Mouse (Mus musculus): ENCODE measurements around the gene Trim16. TPM values are rescaled to one million over a fixed set of nuclear protein-coding genes. Genes with fewer than 3 reads are reported as not detected.
A peak's percentile ranks its signal among the peaks of the same experiment; 100 is the strongest.

Gene Trim16
- polyA plus RNA-seq, 1 experiment from 2014 or later: 2.8 TPM

GRCm38 (mm10) chr11:62846961-62847654 is 27.1 kb downstream of the Trim16 start, which contains the start of gene Fbxw10:
TSS of gene Fbxw10 (plus strand) at chr11:62847069.
- Histone ChIP-seq H3K36me3 (replicated peaks) (no peaks in the 10 kb centered on the region), H3K27me3 (ENCODE audit: poor library complexity, severe bottlenecking) (no peaks in the 10 kb centered on the region), H3K4me3 (peak within 1 kb of the TSS; percentile 39), H3K4me1 (peaks cover 24% of the 10 kb centered on the region), H3K27ac (peak within 1 kb of the TSS; percentile 58), H3K9me3 (no peaks in the 10 kb centered on the region)
- no peak for DNase-seq (ENCODE audit: extremely low spot score, low spot score)
- 33% methylated on average over 12 of the region's 12 CpGs for WGBS

- H3K4me3 ChIP-seq: peak overlapping the region; percentile 39
- H3K36me3 ChIP-seq (replicated peaks): no peaks in the 10 kb centered on the region
- DNase-seq (ENCODE audit: extremely low spot score, low spot score): no peak
- H3K9me3 ChIP-seq: no peaks in the 10 kb centered on the region
- no peaks in the 10 kb centered on the region for H3K27me3 ChIP-seq (ENCODE audit: poor library complexity, severe bottlenecking)
- peaks cover 24% of the 10 kb centered on the region for H3K4me1 ChIP-seq
- 51% methylated on average over 4 of the region's 4 CpGs for WGBS
- peak overlapping the region; percentile 58 for H3K27ac ChIP-seq
Measured at GRCm38 (mm10) chr11:62847655-62848191, 27.7 kb downstream of the Trim16 start.

- WGBS: 33% methylated on average over 2 of the region's 2 CpGs
- H3K9me3 ChIP-seq: no peaks in the 10 kb centered on the region
- no peaks in the 10 kb centered on the region for H3K36me3 ChIP-seq (replicated peaks)
- no peaks in the 10 kb centered on the region for H3K27me3 ChIP-seq (ENCODE audit: poor library complexity, severe bottlenecking)
- DNase-seq (ENCODE audit: extremely low spot score, low spot score): no peak
- H3K4me3 ChIP-seq: no peak overlapping the region
- peaks cover 24% of the 10 kb centered on the region for H3K4me1 ChIP-seq
- no peak overlapping the region for H3K27ac ChIP-seq
Measured at GRCm38 (mm10) chr11:62848301-62848700, 28.3 kb downstream of the Trim16 start.

- Histone ChIP-seq H3K27me3 (ENCODE audit: poor library complexity, severe bottlenecking) (no peaks in the 10 kb centered on the region), H3K4me1 (peaks cover 24% of the 10 kb centered on the region), H3K27ac (no peak overlapping the region), H3K4me3 (no peak overlapping the region), H3K36me3 (replicated peaks) (no peaks in the 10 kb centered on the region), H3K9me3 (no peaks in the 10 kb centered on the region)
- DNase-seq (ENCODE audit: extremely low spot score, low spot score): no peak
- WGBS: 70% methylated on average over 1 of the region's 1 CpGs
Measured at GRCm38 (mm10) chr11:62851199-62851598, 31.2 kb downstream of the Trim16 start.

- no peak for DNase-seq (ENCODE audit: extremely low spot score, low spot score)
- Histone ChIP-seq H3K4me1 (peaks cover 8% of the 10 kb centered on the region), H3K27me3 (ENCODE audit: poor library complexity, severe bottlenecking) (no peaks in the 10 kb centered on the region), H3K4me3 (no peak overlapping the region), H3K9me3 (no peaks in the 10 kb centered on the region), H3K27ac (no peak overlapping the region), H3K36me3 (replicated peaks) (no peaks in the 10 kb centered on the region)
- WGBS: 86% methylated on average over 6 of the region's 6 CpGs
Measured at GRCm38 (mm10) chr11:62853334-62853733, 33.3 kb downstream of the Trim16 start.

GRCm38 (mm10) chr11:62865562-62865961 is 45.5 kb downstream of the Trim16 start:
- Histone ChIP-seq H3K36me3 (replicated peaks) (no peaks in the 10 kb centered on the region), H3K4me1 (no peaks in the 10 kb centered on the region), H3K9me3 (no peaks in the 10 kb centered on the region), H3K4me3 (no peak overlapping the region), H3K27ac (no peak overlapping the region), H3K27me3 (ENCODE audit: poor library complexity, severe bottlenecking) (no peaks in the 10 kb centered on the region)
- no peak for DNase-seq (ENCODE audit: extremely low spot score, low spot score)
- WGBS: 76% methylated on average over 4 of the region's 4 CpGs

GRCm38 (mm10) chr11:62866685-62867084 is 46.7 kb downstream of the Trim16 start:
- DNase-seq (ENCODE audit: extremely low spot score, low spot score): no peak
- Histone ChIP-seq H3K36me3 (replicated peaks) (no peaks in the 10 kb centered on the region), H3K4me1 (no peaks in the 10 kb centered on the region), H3K4me3 (no peak overlapping the region), H3K9me3 (no peaks in the 10 kb centered on the region), H3K27ac (no peak overlapping the region), H3K27me3 (ENCODE audit: poor library complexity, severe bottlenecking) (no peaks in the 10 kb centered on the region)
- WGBS: 86% methylated on average over 7 of the region's 7 CpGs

- Histone ChIP-seq H3K9me3 (no peaks in the 10 kb centered on the region), H3K36me3 (replicated peaks) (no peaks in the 10 kb centered on the region), H3K4me3 (no peak overlapping the region), H3K27ac (no peak overlapping the region), H3K4me1 (no peaks in the 10 kb centered on the region), H3K27me3 (ENCODE audit: poor library complexity, severe bottlenecking) (no peaks in the 10 kb centered on the region)
- WGBS: 83% methylated on average over 5 of the region's 5 CpGs
- DNase-seq (ENCODE audit: extremely low spot score, low spot score): no peak
Measured at GRCm38 (mm10) chr11:62869201-62869600, 49.2 kb downstream of the Trim16 start.

- H3K36me3 ChIP-seq (replicated peaks): no peaks in the 10 kb centered on the region
- 88% methylated on average over 8 of the region's 8 CpGs for WGBS
- H3K4me1 ChIP-seq: no peaks in the 10 kb centered on the region
- no peak overlapping the region for H3K27ac ChIP-seq
- DNase-seq (ENCODE audit: extremely low spot score, low spot score): no peak
- H3K4me3 ChIP-seq: no peak overlapping the region
- no peaks in the 10 kb centered on the region for H3K27me3 ChIP-seq (ENCODE audit: poor library complexity, severe bottlenecking)
- no peaks in the 10 kb centered on the region for H3K9me3 ChIP-seq
Measured at GRCm38 (mm10) chr11:62869715-62870371, 49.8 kb downstream of the Trim16 start.

- no peak overlapping the region for H3K27ac ChIP-seq
- no peak for DNase-seq (ENCODE audit: extremely low spot score, low spot score)
- H3K4me3 ChIP-seq: no peak overlapping the region
- WGBS: 80% methylated on average over 9 of the region's 9 CpGs
- H3K27me3 ChIP-seq (ENCODE audit: poor library complexity, severe bottlenecking): no peaks in the 10 kb centered on the region
- no peaks in the 10 kb centered on the region for H3K36me3 ChIP-seq (replicated peaks)
- no peaks in the 10 kb centered on the region for H3K9me3 ChIP-seq
- H3K4me1 ChIP-seq: 0 out of 2 replicates have a peak, but pooled peaks cover 6% of the 10 kb centered on the region
Measured at GRCm38 (mm10) chr11:62873479-62873878, 53.4 kb downstream of the Trim16 start.

GRCm38 (mm10) chr11:62875696-62876095 is 55.7 kb downstream of the Trim16 start:
- Histone ChIP-seq H3K9me3 (no peaks in the 10 kb centered on the region), H3K4me1 (peaks cover 19% of the 10 kb centered on the region), H3K27ac (no peak overlapping the region), H3K36me3 (replicated peaks) (no peaks in the 10 kb centered on the region), H3K27me3 (ENCODE audit: poor library complexity, severe bottlenecking) (no peaks in the 10 kb centered on the region), H3K4me3 (no peak overlapping the region)
- WGBS: 90% methylated on average over 1 of the region's 1 CpGs
- DNase-seq (ENCODE audit: extremely low spot score, low spot score): no peak

- no peak overlapping the region for H3K27ac ChIP-seq
- no peaks in the 10 kb centered on the region for H3K27me3 ChIP-seq (ENCODE audit: poor library complexity, severe bottlenecking)
- H3K36me3 ChIP-seq (replicated peaks): no peaks in the 10 kb centered on the region
- H3K4me1 ChIP-seq: peaks cover 20% of the 10 kb centered on the region
- no peaks in the 10 kb centered on the region for H3K9me3 ChIP-seq
- no peak overlapping the region for H3K4me3 ChIP-seq
- DNase-seq (ENCODE audit: extremely low spot score, low spot score): no peak
- 89% methylated on average over 4 of the region's 4 CpGs for WGBS
Measured at GRCm38 (mm10) chr11:62876445-62876844, 56.4 kb downstream of the Trim16 start.

GRCm38 (mm10) chr11:62877391-62877790 is 57.4 kb downstream of the Trim16 start:
- H3K36me3 ChIP-seq (replicated peaks): peaks cover 4% of the 10 kb centered on the region; the same call in 1 of the 2 replicates

More at GRCm38 (mm10) chr11:62877391-62877790, 57.4 kb downstream of the Trim16 start:
- no peak for DNase-seq (ENCODE audit: extremely low spot score, low spot score)
- H3K4me1 ChIP-seq: peaks cover 20% of the 10 kb centered on the region
- no peaks in the 10 kb centered on the region for H3K9me3 ChIP-seq
- no peaks in the 10 kb centered on the region for H3K27me3 ChIP-seq (ENCODE audit: poor library complexity, severe bottlenecking)
- 83% methylated on average over 1 of the region's 1 CpGs for WGBS
- H3K4me3 ChIP-seq: no peak overlapping the region
- no peak overlapping the region for H3K27ac ChIP-seq
